Mouse (Mus musculus): ENCODE data around the gene Pias1.

- TF ChIP-seq POLR2A (IDR thresholded peaks at IDR 0.05; ENCODE audit: low read depth, low read length) (no peak), CTCF (conservative IDR thresholded peaks at IDR 0.05; ENCODE audit: insufficient read depth, insufficient read length, low read depth, low read length) (no peak)
Measured at GRCm38 (mm10) chr9:62966018-62966417, 21.7 kb downstream of the Pias1 start.
